Mouse (Mus musculus) c-Kit-negative CD71-positive TER-119-positive erythroid progenitor cells, embryonic 14.5 days (primary cell): Measurements from ENCODE around the gene Coro6.
A peak's percentile ranks its signal among the peaks of the same experiment; 100 is the strongest.

Experiments used
- DNase-seq: peaks from one replicate; pipeline ENCODE4 v3.0.0-alpha.2; 2013; ENCODE audit warnings: low read depth, low spot score

Coro6 gene

GRCm38 (mm10) chr11:77462283-77463100 is at the start of gene Coro6:
TSS of gene Coro6 (plus strand) at chr11:77462411.
- DNase-seq, result no peak

GRCm38 (mm10) chr11:77414141-77414839 is 47.9 kb upstream of the Coro6 start:
- no peak for DNase-seq

GRCm38 (mm10) chr11:77416212-77417000 is 45.8 kb upstream of the Coro6 start:
- DNase-seq, result no peak

- DNase-seq, result no peak
Measured at GRCm38 (mm10) chr11:77418021-77418420, 44.2 kb upstream of the Coro6 start.

- DNase-seq, result peak; percentile 57
Measured at GRCm38 (mm10) chr11:77423175-77423859, 38.9 kb upstream of the Coro6 start.

- DNase-seq, result no peak
Measured at GRCm38 (mm10) chr11:77428446-77428845, 33.8 kb upstream of the Coro6 start.

- no peak for DNase-seq
Measured at GRCm38 (mm10) chr11:77437026-77437425, 25.2 kb upstream of the Coro6 start.

- no peak for DNase-seq
Measured at GRCm38 (mm10) chr11:77440081-77440480, 22.1 kb upstream of the Coro6 start.

GRCm38 (mm10) chr11:77441020-77441419 is 21.2 kb upstream of the Coro6 start:
- DNase-seq, result no peak

- no peak for DNase-seq
Measured at GRCm38 (mm10) chr11:77442186-77443170, 19.7 kb upstream of the Coro6 start.

- DNase-seq, result no peak
Measured at GRCm38 (mm10) chr11:77444939-77445338, 17.3 kb upstream of the Coro6 start.

GRCm38 (mm10) chr11:77446628-77447041 is 15.6 kb upstream of the Coro6 start:
- DNase-seq, result peak; percentile 43

- no peak for DNase-seq
Measured at GRCm38 (mm10) chr11:77449224-77449623, 13.0 kb upstream of the Coro6 start.

GRCm38 (mm10) chr11:77451670-77452069 is 10.5 kb upstream of the Coro6 start:
- no peak for DNase-seq

GRCm38 (mm10) chr11:77453388-77453787 is 8.8 kb upstream of the Coro6 start:
- no peak for DNase-seq

GRCm38 (mm10) chr11:77455770-77456510 is 6.3 kb upstream of the Coro6 start:
- no peak for DNase-seq

- DNase-seq, result no peak
Measured at GRCm38 (mm10) chr11:77456866-77457265, 5.3 kb upstream of the Coro6 start.

GRCm38 (mm10) chr11:77461856-77462255 is 355 bp upstream of the Coro6 start:
- DNase-seq, result no peak

- no peak for DNase-seq
Measured at GRCm38 (mm10) chr11:77463101-77463445, 862 bp downstream of the Coro6 start.

- no peak for DNase-seq
Measured at GRCm38 (mm10) chr11:77463786-77464185, 1.6 kb downstream of the Coro6 start.
